ENCODE assay signal across 14 mouse cellular contexts in genomic region chr7:112465920-112466319, GRCm38 (mm10). TPM values are rescaled to one million over a fixed set of nuclear protein-coding genes. Genes with fewer than 3 reads are reported as not detected.
DNase-seq lines count a peak whose midpoint lies in the region; TF ChIP-seq lines count a peak whose summit lies in the region.
"Had no signal": no experiment of that assay in that cellular context is flagged by ENCODE, and none has a peak within 500 bp of the region (broad histone marks: within the 10 kb centered on the region; RNA-seq: fewer than 3 reads in every experiment).

No protein-coding gene starts in this region.

- intact Hi-C loops in heart, adult 2 months (cut with DNase I): loop anchor here (2.0 to 5.0 kb wide), 3 partner anchors 39 to 211 kb away; partner anchors contain the start of genes Parva and Tead1

- peak in 1 of 2 experiments; percentile 21 for DNase-seq in heart, adult 2 months
- no peak for DNase-seq in heart, adult 9 months (ENCODE audit: low spot score in 2 of 2)
- peak; percentile 19 for DNase-seq in layer of hippocampus, adult 11-12 months (ENCODE audit: low spot score)
- DNase-seq in layer of hippocampus, postnatal 10 days (ENCODE audit: low spot score in 2 of 2): no peak
- peak; percentile 14 for DNase-seq in 416B (ENCODE audit: low read depth)
- DNase-seq in brain, adult 2 months (ENCODE audit: low read depth, low spot score): peak; percentile 53
- no peak for DNase-seq in thymus, postnatal 14 days
- DNase-seq in spleen, postnatal 4 days (ENCODE audit: low spot score in 2 of 2): no peak
- DNase-seq: adrenal gland, postnatal 25 days; cerebellum, adult 11 months; thymus, postnatal 4 days had no signal

- peak; percentile 61 for TF ChIP-seq CTCF in heart, adult 2 months (IDR thresholded peaks at IDR 0.05)

- no peaks in the 10 kb centered on the region; the same call in none of the 2 replicates for H3K79me2 ChIP-seq in heart, adult 2 months (replicated peaks; ENCODE audit: control insufficient read depth, insufficient read depth, low read length)

- TF ChIP-seq POLR2A in heart, adult 2 months (IDR thresholded peaks at IDR 0.05; ENCODE audit: insufficient read depth, low read depth, low read length): no peak

- no peaks in the 10 kb centered on the region for H3K27me3 ChIP-seq in heart, adult 2 months (ENCODE audit: control insufficient read depth, insufficient read depth, low read length)
- H3K27me3 ChIP-seq: liver, embryonic 12.5 days had no signal

- H3K9ac ChIP-seq in heart, adult 2 months (ENCODE audit: low read depth, low read length): no peak overlapping the region
- H3K9ac ChIP-seq: liver, embryonic 12.5 days had no signal

- TF ChIP-seq EP300 in heart, adult 2 months (IDR thresholded peaks at IDR 0.05; ENCODE audit: insufficient read depth, low read depth, low read length): no peak

- H3K4me3 ChIP-seq in heart, adult 2 months: no peak overlapping the region
- H3K4me3 ChIP-seq: liver, embryonic 12.5 days had no signal

- 77% methylated on average over 3 of the region's 3 CpGs for WGBS in heart, adult 2 months

- no peaks in the 10 kb centered on the region for H3K36me3 ChIP-seq in heart, adult 2 months (ENCODE audit: control insufficient read depth, insufficient read depth, low read length)
- H3K36me3 ChIP-seq: liver, embryonic 12.5 days had no signal

- peaks cover 14% of the 10 kb centered on the region for H3K4me1 ChIP-seq in heart, adult 2 months (ENCODE audit: control insufficient read depth, insufficient read depth, low read length)
- H3K4me1 ChIP-seq: liver, embryonic 12.5 days had no signal

- H3K27ac ChIP-seq in heart, adult 2 months: no peak overlapping the region
- H3K27ac ChIP-seq: liver, embryonic 12.5 days had no signal

RNA-seq across cellular contexts. Expression of gene Parva, which starts 38.6 kb away (rescaled TPM):
- total RNA-seq in heart, adult 2 months (2021): 10 to 100 TPM; 44.3 to 45.5 TPM
- 30.7 and 43.5 TPM in 2 replicates for polyA plus RNA-seq in heart, adult 2 months (2012; rRNA removed)
- total RNA-seq in layer of hippocampus, postnatal 10 days (2021): 10 to 100 TPM; 50.9 to 56.0 TPM
- total RNA-seq: hematopoietic stem cell, adult 5-6 weeks; neutrophil, adult 5-6 weeks had no signal

Comparison
In these comparisons a context has a peak if more than half of its experiments do, and no peak if none do; other contexts are left out.
1. DNase-seq: peak in layer of hippocampus, adult 11-12 months (single experiment), 416B (single experiment) and brain, adult 2 months (single experiment); none in heart, adult 9 months (0 of 2), layer of hippocampus, postnatal 10 days (0 of 2), thymus, postnatal 14 days (single experiment) and spleen, postnatal 4 days (0 of 2).